Mouse (Mus musculus) c-Kit-positive CD71-positive TER-119-negative erythroid progenitor cells, embryonic 14.5 days (primary cell): Measurements from ENCODE around the gene Zfyve27.

Source experiments
- DNase-seq: peaks from one replicate; pipeline ENCODE4 v3.0.0-alpha.2; 2013; ENCODE audit warnings: low read depth

Zfyve27 gene

DNA sequence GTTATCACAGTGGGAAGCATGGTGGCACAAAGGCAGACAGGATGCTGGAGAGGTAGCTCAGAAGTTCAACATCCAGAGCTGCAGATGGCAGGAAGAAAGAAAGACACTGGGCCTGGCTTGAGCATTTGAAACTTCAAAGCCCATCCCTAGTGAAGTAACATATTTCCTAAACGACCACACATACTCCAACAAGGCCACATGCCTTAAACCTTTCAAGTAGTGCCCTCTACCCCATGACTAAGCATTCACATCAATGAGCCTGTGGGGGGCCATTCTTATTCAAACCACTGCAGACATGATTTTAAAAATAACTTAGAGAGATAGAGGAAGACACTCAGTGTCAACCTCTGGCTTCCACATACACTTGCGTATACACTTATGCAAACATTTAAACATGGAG lies 21.0 kb upstream of the Zfyve27 start:
- no peak for DNase-seq

DNA sequence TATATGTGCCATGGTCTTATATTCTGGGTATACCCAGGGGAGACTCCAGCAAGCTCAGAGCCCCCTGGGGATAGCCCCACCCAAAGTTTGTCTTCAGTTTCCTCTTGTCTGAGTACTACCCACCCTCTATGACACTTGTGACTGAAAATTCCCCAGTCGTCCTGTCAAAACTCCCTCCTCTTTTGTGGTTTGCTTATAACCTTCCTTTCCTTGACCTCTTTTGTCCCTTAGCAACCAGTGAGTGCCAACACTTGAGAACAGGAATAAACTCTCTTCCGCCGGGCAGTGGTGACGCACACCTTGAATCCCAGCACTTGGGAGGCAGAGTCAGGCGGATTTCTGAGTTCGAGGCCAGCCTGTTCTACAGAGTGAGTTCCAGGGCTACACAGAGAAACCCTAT lies 19.7 kb upstream of the Zfyve27 start:
- no peak for DNase-seq

DNA sequence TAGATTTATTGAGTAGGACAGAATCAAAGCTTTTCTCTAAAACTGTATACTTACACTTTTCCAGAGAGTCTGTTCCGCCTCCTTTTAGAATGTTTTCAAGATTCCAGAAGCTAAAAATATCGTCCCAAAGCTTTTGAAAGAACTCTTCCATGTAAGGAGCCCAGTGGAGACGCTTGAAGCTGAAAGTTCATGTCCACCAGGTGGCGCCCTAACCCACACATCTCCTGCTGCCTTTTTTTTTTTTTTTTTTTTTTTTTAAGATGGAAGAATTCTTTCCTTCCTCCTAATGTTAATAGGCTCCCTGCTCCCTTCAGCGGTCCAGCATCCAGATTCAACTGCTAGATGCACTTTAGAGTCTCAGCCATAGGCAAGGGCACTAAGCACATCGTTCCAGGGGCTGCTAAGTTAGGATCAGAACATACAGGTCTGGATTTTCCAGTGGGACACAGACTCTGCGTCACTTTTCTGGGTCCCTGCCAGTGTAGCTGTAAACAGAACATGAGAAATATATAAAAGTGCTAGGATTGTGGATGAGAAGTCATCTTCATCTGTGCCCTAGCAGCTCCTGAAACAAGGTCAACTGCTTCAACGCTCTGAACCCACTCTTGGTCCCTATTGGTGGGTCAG lies 19.1 kb upstream of the Zfyve27 start:
- DNase-seq: peak; percentile 72

DNA sequence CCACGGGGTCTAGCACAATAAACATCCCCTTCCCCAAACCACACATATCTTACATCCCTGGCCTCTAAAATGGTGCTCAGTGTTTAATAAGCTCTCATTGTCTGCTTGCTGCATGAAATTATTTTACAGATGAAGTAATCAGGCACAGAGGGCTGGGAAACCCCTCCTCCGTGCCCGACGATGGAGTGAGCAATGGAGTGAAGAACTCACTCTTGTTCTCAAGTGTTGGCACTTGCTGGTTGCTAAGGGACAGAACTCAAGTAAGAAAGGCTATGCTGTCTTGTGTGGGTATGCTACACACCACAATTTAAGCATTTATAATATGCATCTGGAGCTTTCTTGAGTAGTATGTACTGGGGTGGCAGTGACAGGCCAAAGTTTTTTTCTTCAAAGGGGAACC lies 18.5 kb upstream of the Zfyve27 start:
- no peak for DNase-seq

DNA sequence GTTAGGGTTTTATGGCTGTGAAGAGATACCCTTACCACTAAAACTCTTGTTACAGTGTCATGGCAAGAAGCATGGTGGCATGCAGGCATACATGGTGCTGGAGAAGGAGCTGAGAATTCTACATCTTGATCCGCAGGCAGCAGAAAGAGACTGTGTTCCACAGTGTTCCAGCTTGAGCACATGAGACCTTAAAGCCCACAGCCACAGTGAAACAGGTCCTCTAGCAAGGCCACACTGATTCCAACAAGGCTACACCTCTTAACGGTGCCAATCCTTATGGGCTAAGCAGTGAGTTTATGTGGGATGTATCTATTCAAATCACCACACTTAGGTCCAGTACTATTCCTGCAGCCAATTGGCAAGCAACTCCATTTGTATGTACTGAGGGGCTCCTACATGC lies 18.0 kb upstream of the Zfyve27 start:
- DNase-seq: no peak

DNA sequence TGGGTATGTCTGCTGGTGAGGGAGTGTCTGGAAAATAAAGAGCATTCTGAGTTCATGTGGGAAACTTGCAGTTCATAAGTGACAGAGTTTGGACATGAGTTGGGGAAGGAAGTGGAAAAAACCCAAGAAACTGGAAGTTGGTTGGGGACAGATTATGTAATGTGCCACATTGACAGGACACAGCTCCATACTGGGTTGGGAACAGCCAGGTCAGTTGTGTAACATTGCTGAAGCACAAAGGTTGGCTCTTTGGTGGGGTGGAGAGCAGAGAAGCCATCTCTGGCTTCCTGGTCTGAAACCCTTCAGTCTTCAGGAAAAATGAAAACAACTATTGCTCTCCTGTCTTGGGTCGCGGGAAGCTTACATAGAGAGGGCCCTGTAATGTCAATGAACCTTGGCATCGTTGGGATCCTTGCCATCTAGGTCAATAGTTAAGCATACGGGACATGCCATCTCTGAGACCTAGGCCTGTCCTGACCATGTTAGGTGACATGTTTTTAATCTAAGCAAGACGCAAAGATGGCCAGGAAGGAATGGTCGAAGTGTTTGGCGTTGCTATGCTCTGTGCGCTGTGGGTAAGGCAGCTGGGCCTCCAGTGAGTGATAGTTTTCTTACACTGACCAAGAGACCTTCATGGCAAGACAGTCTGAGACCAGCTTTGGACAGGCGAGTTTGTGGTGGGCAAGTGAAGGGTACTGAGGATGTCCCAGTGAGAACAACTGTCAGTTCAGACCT lies 17.3 kb upstream of the Zfyve27 start:
- no peak for DNase-seq

DNA sequence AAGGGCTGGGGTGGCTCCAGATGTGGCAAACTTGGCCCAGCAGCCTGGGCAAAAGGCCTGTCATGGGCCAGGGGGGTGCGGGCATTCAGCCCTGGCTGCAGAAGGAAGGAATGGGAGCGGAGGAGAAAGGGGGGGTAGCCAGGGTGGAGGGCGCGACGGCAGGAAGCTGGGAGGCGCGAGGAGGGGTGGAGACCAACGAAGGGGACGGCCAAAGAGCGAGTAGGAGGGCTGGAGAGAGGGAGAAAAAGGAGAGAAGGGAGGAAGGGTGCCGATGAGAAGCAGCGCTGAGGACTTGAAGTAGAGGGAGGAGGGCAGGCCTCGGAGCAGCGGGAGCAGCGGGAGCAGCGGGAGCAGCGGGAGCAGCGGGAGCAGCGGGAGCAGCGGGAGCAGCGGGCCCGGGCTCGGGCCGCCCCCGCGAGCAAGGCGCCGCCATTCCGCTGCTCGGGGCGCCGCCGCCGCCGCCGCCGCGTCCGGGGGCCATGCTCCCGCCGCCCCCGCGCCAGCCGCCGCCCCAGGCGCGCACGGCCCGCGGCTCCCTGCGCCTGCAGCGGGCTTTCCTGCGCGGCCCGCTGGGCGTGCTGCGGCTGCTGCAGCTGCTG lies 16.5 kb upstream of the Zfyve27 start, which contains the start of gene Marveld1:
Gene Marveld1 (plus strand): TSS at position 231 of the 599 bp plus-strand sequence.
- no peak for DNase-seq

DNA sequence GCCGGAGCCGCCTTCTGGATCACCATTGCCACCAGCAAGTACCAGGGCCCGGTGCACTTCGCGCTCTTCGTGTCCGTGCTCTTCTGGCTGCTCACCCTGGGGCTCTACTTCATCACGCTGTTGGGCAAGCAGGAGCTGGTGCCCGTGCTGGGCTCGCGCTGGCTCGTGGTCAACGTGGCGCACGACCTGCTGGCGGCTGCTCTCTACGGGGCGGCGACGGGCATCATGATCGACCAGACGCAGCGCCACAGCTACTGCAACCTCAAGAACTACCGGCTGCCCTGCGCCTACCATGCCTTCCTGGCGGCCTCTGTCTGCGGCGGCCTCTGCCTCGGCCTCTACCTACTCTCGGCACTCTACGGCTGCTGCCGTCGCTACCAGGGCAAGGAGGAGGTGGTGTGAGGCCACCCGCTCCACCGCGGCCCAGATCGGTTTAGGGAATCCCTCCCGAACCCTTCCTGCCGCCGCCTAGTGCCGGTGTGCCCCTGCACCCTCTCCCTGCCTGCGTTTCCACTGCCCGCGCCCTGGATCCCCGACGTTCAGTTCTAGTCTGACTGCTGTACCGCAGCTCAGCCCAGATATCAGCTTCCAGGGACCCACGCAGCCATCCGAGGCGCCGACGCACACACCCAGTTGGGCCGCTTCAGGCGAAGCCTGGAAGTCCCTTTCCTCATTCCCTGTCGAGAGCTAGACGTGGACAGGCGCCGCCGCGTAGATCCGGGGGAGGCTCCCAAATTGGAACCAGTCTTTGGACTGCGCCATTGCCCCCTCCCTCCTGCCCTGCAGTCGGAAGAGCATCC lies 15.8 kb upstream of the Zfyve27 start:
- DNase-seq: no peak

DNA sequence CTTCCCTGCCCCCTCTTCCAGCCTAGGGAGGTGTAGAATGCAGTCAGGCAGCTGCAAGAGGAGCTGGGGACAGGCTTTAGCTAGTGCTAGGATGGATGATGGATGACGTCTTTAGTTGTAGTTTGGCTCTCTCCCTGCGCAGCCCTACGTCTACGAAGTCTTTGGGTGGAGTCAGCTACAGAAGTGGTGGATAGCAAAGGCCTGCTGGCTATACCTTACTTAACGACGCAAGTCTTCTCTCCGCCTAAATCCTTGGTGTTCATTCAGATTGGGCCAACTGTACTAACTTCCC lies 15.2 kb upstream of the Zfyve27 start:
- DNase-seq: no peak

DNA sequence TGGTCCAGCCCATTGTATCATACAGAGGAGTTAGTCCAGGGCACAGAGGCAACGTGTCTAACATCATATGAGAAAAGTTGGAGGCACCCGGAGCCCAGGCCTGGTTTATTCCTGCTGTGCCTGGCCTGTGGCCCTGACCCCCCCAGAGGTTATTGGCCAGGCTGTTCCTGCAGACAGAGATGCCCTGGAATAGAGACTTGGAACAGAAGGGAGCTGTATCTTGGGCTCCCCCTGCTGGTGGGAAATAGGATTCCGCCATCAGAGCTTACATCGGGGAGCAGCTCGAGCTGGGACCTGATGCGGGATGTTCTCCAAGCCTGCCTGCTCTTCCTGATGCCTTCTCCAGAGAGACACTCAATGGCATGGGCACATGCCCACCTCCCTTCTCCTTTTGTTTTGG lies 11.8 kb upstream of the Zfyve27 start:
- peak; percentile 70 for DNase-seq

DNA sequence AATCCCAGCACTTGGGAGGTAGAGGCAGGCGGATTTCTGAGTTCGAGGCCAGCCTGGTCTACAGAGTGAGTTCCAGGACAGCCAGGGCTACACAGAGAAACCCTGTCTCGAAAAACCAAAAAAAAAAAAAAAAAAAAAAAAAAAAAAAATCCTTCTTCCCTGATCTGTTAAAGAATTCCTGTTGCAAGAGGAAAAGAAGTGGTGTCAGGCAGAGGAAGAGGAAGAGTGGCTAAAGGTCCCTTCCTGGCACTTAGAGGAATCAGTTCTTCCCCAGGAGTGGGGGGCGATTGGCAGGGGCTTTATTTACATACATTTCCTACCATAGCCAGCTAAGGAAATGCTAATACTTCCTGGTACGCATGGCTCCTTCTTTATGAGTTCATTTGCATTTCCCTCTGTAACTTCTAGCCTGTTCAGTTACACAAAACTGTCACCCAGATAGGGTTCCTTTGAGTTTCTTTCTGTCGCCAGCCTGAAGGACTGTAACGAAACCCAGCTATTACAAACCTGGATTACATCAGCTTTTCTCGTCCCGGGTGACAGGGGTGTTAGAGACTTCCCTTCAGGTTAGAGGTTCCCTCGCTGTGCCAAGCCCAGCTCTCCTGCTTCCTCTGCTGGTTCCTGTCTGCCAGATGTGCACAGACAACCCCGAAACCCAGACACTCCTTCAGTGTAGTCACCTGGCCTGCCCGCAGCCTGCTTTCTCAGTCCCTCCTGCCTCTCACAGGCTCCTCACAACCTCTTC lies 6.1 kb upstream of the Zfyve27 start:
- DNase-seq: no peak

DNA sequence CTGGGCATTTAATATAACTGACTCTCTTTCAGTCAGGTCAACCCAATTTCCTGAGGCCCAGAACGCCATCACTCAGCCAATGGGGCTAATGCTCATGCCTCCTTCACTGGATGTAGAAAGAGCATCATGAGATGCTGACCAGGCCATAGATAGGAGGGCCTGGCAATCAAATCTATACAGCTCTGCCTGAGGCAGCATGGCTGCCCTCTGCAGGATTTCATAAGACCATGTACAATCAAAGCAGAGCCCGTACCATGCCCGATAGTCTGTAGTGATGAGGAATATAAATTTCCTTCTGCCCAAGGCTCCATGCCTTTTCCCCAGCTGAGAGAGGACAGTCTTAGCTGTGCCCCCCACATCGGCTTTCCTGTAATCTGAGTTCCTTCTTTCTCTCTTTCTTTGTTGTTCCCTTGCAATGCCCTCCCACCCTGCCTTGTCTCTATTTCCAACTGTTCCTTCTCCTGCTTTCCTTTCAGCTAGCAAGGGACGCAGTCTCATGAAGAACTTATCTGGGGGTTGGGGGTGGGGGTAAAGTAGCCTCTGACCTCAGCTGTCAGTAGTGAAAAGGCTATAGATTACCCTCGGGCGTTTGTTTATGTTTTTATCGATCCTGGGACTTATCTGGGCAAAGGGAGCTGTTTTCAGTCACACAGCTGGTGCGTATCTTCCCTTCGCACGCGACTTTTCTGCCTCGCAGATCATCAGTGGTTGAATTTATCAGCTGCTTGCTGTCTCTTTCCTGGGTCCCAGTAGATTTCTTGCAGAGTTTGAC lies 5.3 kb upstream of the Zfyve27 start:
- no peak for DNase-seq

DNA sequence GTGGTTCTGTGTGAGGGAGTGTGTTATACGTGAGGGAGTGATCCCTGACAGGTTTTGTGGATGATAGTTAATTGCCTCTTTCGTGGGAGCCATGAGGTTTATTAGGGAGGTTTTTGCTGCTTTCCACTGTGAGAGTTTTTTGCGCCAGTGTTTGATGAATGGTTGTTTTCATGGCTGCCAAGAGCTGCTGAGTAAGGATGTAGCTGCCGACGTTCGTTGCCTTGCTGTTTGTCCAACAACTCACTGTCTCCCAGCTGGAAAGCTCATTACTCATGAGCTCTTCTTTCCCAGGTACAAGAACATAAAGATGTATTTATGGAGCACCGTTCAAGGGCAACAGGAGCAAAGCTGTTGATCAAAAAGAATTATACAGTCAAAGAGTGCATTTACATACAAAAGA lies 437 bp downstream of the Zfyve27 start:
- no peak for DNase-seq

DNA sequence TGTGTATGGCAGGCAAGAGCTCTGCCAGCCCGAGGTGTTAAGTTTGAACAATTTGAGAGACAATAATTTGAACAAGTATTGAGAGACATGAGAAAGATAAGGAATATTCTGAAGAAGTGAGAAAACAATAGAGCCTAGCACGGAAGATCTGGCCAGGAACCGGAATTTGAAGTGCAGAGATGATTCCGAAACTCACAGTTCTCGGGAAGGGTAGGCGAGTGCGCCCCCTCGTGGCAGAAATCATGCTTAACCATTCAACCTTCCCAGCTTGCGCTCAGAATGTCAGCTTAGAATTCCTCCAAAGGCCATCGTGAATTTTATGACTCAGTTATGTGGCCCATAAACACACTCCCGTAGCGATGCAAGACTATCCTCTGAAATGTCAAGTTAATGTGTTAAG lies 2.4 kb downstream of the Zfyve27 start:
- DNase-seq: peak; percentile 70

DNA sequence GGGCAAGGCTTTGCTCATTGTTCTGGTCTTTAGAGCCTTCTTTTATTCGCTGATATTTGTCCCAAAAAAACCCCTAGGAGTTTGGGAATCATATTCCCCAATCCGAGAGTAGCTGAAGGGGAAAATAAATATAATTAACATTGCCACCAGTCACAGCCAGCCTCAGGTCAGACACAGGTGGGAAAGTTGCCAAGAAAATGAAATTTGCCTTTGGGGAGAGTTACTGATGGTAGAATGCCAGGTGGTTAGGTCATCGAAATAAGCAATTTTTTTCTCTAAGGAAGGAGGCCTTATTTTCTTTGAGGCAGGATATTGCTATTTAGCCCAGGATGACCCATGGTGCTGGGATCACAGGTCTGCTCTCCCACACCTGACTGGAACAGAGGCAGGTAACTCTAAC lies 3.0 kb downstream of the Zfyve27 start:
- DNase-seq: no peak

DNA sequence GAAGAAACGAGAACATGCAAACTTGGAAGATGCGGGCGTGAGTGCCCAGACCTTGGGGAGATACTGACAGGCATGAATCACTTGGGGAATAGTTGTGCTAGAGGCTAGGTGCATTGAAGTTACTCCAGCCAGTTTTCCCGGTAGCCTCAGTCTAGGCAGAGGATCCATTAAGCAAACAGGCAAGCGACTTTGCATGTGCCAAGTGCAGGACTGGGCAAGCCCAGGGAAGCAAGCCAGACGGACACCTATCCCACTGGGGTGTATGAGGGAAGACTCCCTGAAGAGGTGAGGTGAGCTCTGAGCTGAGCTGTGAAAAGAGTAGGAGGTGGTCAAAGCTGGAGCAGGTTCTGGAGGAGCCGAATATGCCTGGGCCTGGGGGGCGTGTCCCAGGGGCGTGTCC lies 3.7 kb downstream of the Zfyve27 start:
- no peak for DNase-seq

DNA sequence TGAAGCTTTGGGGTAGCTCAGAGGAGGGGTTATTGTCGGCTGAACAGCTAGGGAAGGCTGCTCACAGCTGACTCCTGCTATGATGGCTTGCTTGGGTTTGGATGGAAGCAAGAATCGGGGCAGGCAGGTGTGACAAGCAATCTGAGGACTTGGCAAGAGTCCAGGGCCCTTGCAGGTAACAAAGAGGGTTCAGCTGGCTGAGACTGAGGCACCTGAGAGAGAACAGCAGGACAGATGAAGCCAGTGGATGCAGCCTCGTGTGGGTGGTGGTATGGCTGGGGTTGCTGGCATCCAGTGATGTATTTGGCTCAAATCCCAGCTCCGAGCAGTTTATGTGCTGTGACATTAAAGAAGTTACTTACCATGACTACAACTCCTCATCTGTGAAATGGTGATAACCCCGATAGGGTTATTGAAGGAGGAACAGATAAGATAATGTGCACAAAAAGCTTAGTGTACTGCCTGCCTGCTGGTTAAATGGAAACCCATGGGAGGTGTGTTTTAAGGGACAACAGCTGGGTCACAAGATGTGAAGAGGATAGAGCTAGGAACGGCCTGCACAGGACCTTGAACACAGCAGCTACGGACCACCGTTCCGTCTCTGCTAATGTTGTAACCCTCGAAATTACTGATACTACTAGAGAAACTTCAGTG lies 5.7 kb downstream of the Zfyve27 start:
- DNase-seq: peak; percentile 67

DNA sequence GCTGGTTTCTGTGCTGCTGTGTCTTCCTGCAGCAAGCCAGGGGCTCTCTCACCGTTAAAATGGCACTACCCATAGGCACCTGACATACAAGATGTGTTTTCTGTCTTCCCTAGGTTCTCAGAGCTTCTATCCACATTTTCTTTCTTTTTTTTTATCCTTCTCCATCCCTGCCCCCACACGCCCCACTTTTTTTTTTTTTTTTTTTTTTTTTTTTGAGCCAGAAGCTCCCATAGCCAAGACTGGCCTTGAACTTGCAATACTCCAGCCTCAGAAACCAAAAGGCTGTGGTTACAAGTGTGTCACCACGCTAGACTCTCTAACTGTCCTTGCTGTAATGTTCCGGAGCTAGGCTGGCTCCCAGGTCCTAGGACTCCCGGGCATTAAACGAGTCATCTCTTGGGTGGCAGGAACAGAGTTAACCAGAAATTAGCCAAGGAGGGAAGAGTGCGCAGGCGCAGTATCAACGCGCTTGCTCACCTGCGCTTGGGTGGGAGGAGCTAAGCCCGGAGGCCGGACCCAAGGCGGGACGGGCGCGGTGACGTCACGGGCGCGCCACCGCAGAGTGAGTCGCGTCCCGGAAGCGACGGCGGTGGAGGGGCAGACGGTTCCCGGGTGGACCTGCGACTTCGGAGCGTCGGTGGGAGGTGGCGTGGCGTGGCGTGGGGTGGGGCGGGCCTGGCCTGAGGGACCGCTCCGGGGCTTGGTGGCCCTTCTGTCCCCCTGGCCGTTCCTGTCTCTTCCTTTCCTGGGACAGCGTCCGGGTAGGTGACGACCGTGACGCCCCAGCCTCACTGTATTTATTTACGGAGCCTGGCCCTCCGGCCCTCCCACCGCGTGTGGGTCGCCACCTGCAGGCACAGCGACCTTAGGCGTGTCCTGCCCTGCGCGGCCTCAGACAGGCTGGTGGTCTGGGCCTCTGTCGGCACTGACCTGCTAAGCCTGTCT lies 6.5 kb downstream of the Zfyve27 start:
- DNase-seq: peak; percentile 90

DNA sequence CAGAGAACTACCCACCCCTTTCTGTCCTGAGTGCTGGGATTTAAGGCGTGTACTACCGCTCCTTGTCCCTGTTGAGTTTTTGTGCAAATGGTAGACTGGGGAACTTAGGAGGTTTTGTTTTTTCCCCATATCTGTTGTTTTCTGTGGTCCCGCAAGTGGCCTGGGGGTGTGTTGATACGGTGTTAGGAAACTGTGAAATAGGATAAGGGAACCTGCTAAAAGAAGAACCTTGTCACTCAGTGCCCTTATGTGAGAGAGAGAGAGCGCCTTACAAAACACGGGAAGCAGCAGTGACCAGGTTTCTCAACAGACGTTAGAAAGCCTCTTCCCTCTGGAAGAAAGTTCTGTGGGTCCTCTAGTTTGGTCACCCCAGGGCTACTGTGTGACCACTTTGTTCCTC lies 13.1 kb downstream of the Zfyve27 start:
- DNase-seq: peak; percentile 61

DNA sequence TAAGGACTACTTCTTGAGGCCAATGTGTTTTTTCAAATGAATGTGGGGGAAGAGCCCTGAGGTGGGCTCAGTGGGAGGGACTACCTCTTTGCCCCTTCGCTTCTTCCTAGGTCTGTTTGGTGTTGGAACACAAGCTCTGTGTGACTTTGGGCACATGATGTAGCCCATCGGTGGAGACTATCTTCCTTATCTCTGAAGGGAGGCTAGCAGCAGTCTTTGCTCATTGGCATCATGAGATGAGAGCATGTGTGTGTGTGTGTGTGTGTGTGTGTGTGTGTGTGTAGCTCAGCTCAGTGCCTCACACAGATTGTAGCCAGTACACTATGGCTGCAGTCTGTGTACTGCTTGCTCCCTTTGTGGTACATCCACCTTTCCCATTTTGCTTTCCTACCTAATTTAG lies 13.7 kb downstream of the Zfyve27 start:
- peak; percentile 32 for DNase-seq
